Mouse (Mus musculus): Measurements from ENCODE around the gene Dpp10. TPM values are rescaled to one million over a fixed set of nuclear protein-coding genes. Genes with fewer than 3 reads are reported as not detected.

Dpp10 gene
- not detected in 2 replicates for total RNA-seq (2012; rRNA removed)
- not detected for polyA plus RNA-seq (2012; ENCODE audit: insufficient read depth in 1 of 2, insufficient read length in 2 of 2, low read depth in 1 of 2, low replicate concordance in 2 of 2, missing spikeins in 1 of 2)

- H3K4me3 ChIP-seq (ENCODE audit: control insufficient read depth in 1 of 2, insufficient read depth in 1 of 2, low read depth in 2 of 2, low read length in 2 of 2): no peak within 1 kb of the TSS
- DNase-seq (ENCODE audit: low read depth, low spot score): no peak
- no peaks in the 10 kb centered on the region for H3K9me3 ChIP-seq (replicated peaks; ENCODE audit: insufficient read depth, low read length)
- H3K27me3 ChIP-seq (ENCODE audit: control insufficient read depth in 1 of 2, insufficient read depth in 2 of 2, low read length in 2 of 2): no peaks in the 10 kb centered on the region
- no peaks in the 10 kb centered on the region for H3K36me3 ChIP-seq (ENCODE audit: control insufficient read depth in 1 of 2, insufficient read depth in 2 of 2, low read length in 2 of 2)
- no peak within 1 kb of the TSS for H3K9ac ChIP-seq (ENCODE audit: control insufficient read depth, low read depth, low read length, poor library complexity, severe bottlenecking)
- no peak for TF ChIP-seq TCF12 (IDR thresholded peaks at IDR 0.05; ENCODE audit: low read depth, low read length)
- no peak for TF ChIP-seq NRF1 (IDR thresholded peaks at IDR 0.05; ENCODE audit: insufficient read depth, low read depth, low read length, poor library complexity, severe bottlenecking)
- TF ChIP-seq HCFC1 (IDR thresholded peaks at IDR 0.05; ENCODE audit: low read depth, low read length): no peak
- no peak for TF ChIP-seq CTCF (IDR thresholded peaks at IDR 0.05 in 2 of 3, conservative IDR thresholded peaks at IDR 0.05 in 1 of 3; ENCODE audit: control insufficient read depth in 1 of 3, insufficient read depth in 1 of 3, low read depth in 2 of 3, low read length in 3 of 3, poor library complexity in 1 of 3, severe bottlenecking in 1 of 3)
- H3K79me2 ChIP-seq (ENCODE audit: control insufficient read depth, insufficient read depth, low read length, poor library complexity): no peaks in the 10 kb centered on the region
- H3K27ac ChIP-seq (ENCODE audit: control insufficient read depth, low read depth, low read length): no peak within 1 kb of the TSS
- no peaks in the 10 kb centered on the region for H3K4me1 ChIP-seq (ENCODE audit: control insufficient read depth in 1 of 2, insufficient read depth in 2 of 2, low read length in 2 of 2)
Measured at GRCm38 (mm10) chr1:124044925-124045640, at the start of gene Dpp10. TSS of gene Dpp10 (minus strand) at chr1:124045559.

GRCm38 (mm10) chr1:124048544-124048943 lies 3.2 kb upstream of the Dpp10 start:
- Histone ChIP-seq H3K79me2 (ENCODE audit: control insufficient read depth, insufficient read depth, low read length, poor library complexity) (no peaks in the 10 kb centered on the region), H3K4me3 (ENCODE audit: control insufficient read depth in 1 of 2, insufficient read depth in 1 of 2, low read depth in 2 of 2, low read length in 2 of 2) (no peak overlapping the region), H3K9ac (ENCODE audit: control insufficient read depth, low read depth, low read length, poor library complexity, severe bottlenecking) (no peak overlapping the region), H3K27ac (ENCODE audit: control insufficient read depth, low read depth, low read length) (no peak overlapping the region), H3K27me3 (ENCODE audit: control insufficient read depth in 1 of 2, insufficient read depth in 2 of 2, low read length in 2 of 2) (no peaks in the 10 kb centered on the region), H3K9me3 (replicated peaks; ENCODE audit: insufficient read depth, low read length) (no peaks in the 10 kb centered on the region), H3K36me3 (ENCODE audit: control insufficient read depth in 1 of 2, insufficient read depth in 2 of 2, low read length in 2 of 2) (no peaks in the 10 kb centered on the region), H3K4me1 (ENCODE audit: control insufficient read depth in 1 of 2, insufficient read depth in 2 of 2, low read length in 2 of 2) (no peaks in the 10 kb centered on the region)
- no peak for DNase-seq (ENCODE audit: low read depth, low spot score)
- TF ChIP-seq E2F4 (IDR thresholded peaks at IDR 0.05; ENCODE audit: borderline replicate concordance, low read depth, low read length) (no peak), ZNF384 (IDR thresholded peaks at IDR 0.05; ENCODE audit: low read depth, low read length) (no peak), MAFK (IDR thresholded peaks at IDR 0.05; ENCODE audit: borderline replicate concordance, low read depth, low read length) (peak; percentile 35; the same call in 1 of the 2 replicates), BHLHE40 (IDR thresholded peaks at IDR 0.05; ENCODE audit: borderline replicate concordance, low read depth, low read length) (no peak), CHD2 (IDR thresholded peaks at IDR 0.05; ENCODE audit: low read length) (no peak), POLR2A (IDR thresholded peaks at IDR 0.05; ENCODE audit: control insufficient read depth in 1 of 2, insufficient read depth in 1 of 2, low read depth in 1 of 2, low read length in 2 of 2, poor library complexity in 1 of 2) (no peak)

- no peaks in the 10 kb centered on the region for H3K27me3 ChIP-seq (ENCODE audit: control insufficient read depth in 1 of 2, insufficient read depth in 2 of 2, low read length in 2 of 2)
- no peak overlapping the region for H3K27ac ChIP-seq (ENCODE audit: control insufficient read depth, low read depth, low read length)
- H3K79me2 ChIP-seq (ENCODE audit: control insufficient read depth, insufficient read depth, low read length, poor library complexity): no peaks in the 10 kb centered on the region
- DNase-seq (ENCODE audit: low read depth, low spot score): no peak
- TF ChIP-seq TCF12 (IDR thresholded peaks at IDR 0.05; ENCODE audit: low read depth, low read length): no peak
- no peak for TF ChIP-seq EP300 (IDR thresholded peaks at IDR 0.05; ENCODE audit: low read depth in 1 of 2, low read length in 2 of 2)
- no peak for TF ChIP-seq USF1 (IDR thresholded peaks at IDR 0.05; ENCODE audit: low read depth, low read length)
- no peak for TF ChIP-seq BHLHE40 (IDR thresholded peaks at IDR 0.05; ENCODE audit: borderline replicate concordance, low read depth, low read length)
- TF ChIP-seq CTCF (IDR thresholded peaks at IDR 0.05 in 2 of 3, conservative IDR thresholded peaks at IDR 0.05 in 1 of 3; ENCODE audit: control insufficient read depth in 1 of 3, insufficient read depth in 1 of 3, low read depth in 2 of 3, low read length in 3 of 3, poor library complexity in 1 of 3, severe bottlenecking in 1 of 3): no peak
- TF ChIP-seq RAD21 (IDR thresholded peaks at IDR 0.05; ENCODE audit: low read depth, low read length): no peak
- no peak for TF ChIP-seq ZNF384 (IDR thresholded peaks at IDR 0.05; ENCODE audit: low read depth, low read length)
- TF ChIP-seq CHD2 (IDR thresholded peaks at IDR 0.05; ENCODE audit: low read length): no peak
- no peak for TF ChIP-seq NELFE (IDR thresholded peaks at IDR 0.05; ENCODE audit: low read depth, low read length)
- TF ChIP-seq UBTF (IDR thresholded peaks at IDR 0.05; ENCODE audit: borderline replicate concordance, insufficient read depth, low read depth, low read length): no peak
- no peak for TF ChIP-seq TAL1 (IDR thresholded peaks at IDR 0.05; ENCODE audit: low read length)
- TF ChIP-seq MAZ (IDR thresholded peaks at IDR 0.05; ENCODE audit: low read depth, low read length): no peak
- no peak for TF ChIP-seq ZMIZ1 (IDR thresholded peaks at IDR 0.05; ENCODE audit: low read depth, low read length)
- no peaks in the 10 kb centered on the region for H3K9me3 ChIP-seq (replicated peaks; ENCODE audit: insufficient read depth, low read length)
- H3K4me1 ChIP-seq (ENCODE audit: control insufficient read depth in 1 of 2, insufficient read depth in 2 of 2, low read length in 2 of 2): no peaks in the 10 kb centered on the region
- no peak overlapping the region for H3K4me3 ChIP-seq (ENCODE audit: control insufficient read depth in 1 of 2, insufficient read depth in 1 of 2, low read depth in 2 of 2, low read length in 2 of 2)
- no peaks in the 10 kb centered on the region for H3K36me3 ChIP-seq (ENCODE audit: control insufficient read depth in 1 of 2, insufficient read depth in 2 of 2, low read length in 2 of 2)
- H3K9ac ChIP-seq (ENCODE audit: control insufficient read depth, low read depth, low read length, poor library complexity, severe bottlenecking): no peak overlapping the region
Measured at GRCm38 (mm10) chr1:124045761-124046300, 472 bp upstream of the Dpp10 start.
